Mouse (Mus musculus) kidney, postnatal 4 days (tissue): Measurements from ENCODE around the gene Magi1.
A peak's percentile ranks its signal among the peaks of the same experiment; 100 is the strongest.

Experiments used
- DNase-seq, 2 experiments: peaks; one replicate each; pipeline ENCODE4 v3.0.0; 2021; ENCODE audit warnings: mixed read lengths in 2 of 2

Gene Magi1

GRCm38 (mm10) chr6:94283318-94284061, at the start of gene Magi1:
Magi1 (minus strand) TSS chr6:94283917.
- DNase-seq: peak; percentile 94 to 97

- DNase-seq: no peak
Observed at GRCm38 (mm10) chr6:94327143-94327542, 43.4 kb upstream of the Magi1 start.

- DNase-seq: peak; percentile 37 to 49
Observed at GRCm38 (mm10) chr6:94316886-94317285, 33.2 kb upstream of the Magi1 start.

- peak; percentile 17 to 44 for DNase-seq
Observed at GRCm38 (mm10) chr6:94312285-94312684, 28.6 kb upstream of the Magi1 start.

GRCm38 (mm10) chr6:94308498-94308897, 24.8 kb upstream of the Magi1 start:
- no peak for DNase-seq

- peak in 1 of 2 experiments; percentile 2 for DNase-seq
Observed at GRCm38 (mm10) chr6:94303512-94303911, 19.8 kb upstream of the Magi1 start.

GRCm38 (mm10) chr6:94301804-94302203, 18.1 kb upstream of the Magi1 start:
- no peak for DNase-seq

- no peak for DNase-seq
Observed at GRCm38 (mm10) chr6:94300562-94300961, 16.8 kb upstream of the Magi1 start.

- DNase-seq: no peak
Observed at GRCm38 (mm10) chr6:94287387-94287786, 3.7 kb upstream of the Magi1 start.

- no peak for DNase-seq
Observed at GRCm38 (mm10) chr6:94286555-94286954, 2.8 kb upstream of the Magi1 start.

GRCm38 (mm10) chr6:94284089-94284825, 540 bp upstream of the Magi1 start:
- peak; percentile 51 to 68 for DNase-seq

GRCm38 (mm10) chr6:94282301-94283241, 1.1 kb downstream of the Magi1 start:
- DNase-seq: peak; percentile 49 to 65

GRCm38 (mm10) chr6:94281606-94282280, 2.0 kb downstream of the Magi1 start:
- DNase-seq: peak; percentile 16 to 30

- DNase-seq: no peak
Observed at GRCm38 (mm10) chr6:94273941-94274340, 9.8 kb downstream of the Magi1 start.

- no peak for DNase-seq
Observed at GRCm38 (mm10) chr6:94270001-94270400, 13.7 kb downstream of the Magi1 start.

GRCm38 (mm10) chr6:94269174-94269573, 14.5 kb downstream of the Magi1 start:
- no peak for DNase-seq

- DNase-seq: no peak
Observed at GRCm38 (mm10) chr6:94265244-94265935, 18.3 kb downstream of the Magi1 start.

GRCm38 (mm10) chr6:94264183-94264941, 19.4 kb downstream of the Magi1 start:
- no peak for DNase-seq

- no peak for DNase-seq
Observed at GRCm38 (mm10) chr6:94260831-94261230, 22.9 kb downstream of the Magi1 start.

- DNase-seq: no peak
Observed at GRCm38 (mm10) chr6:94259981-94260380, 23.7 kb downstream of the Magi1 start.

GRCm38 (mm10) chr6:94257831-94258173, 25.9 kb downstream of the Magi1 start:
- no peak for DNase-seq
